Mouse (Mus musculus) ES-E14 (cell line): ENCODE data around the gene Slfnl1. TPM values are rescaled to one million over a fixed set of nuclear protein-coding genes. Genes with fewer than 3 reads are reported as not detected.

Experiments used
- DNase-seq: peaks from one replicate; pipeline ENCODE4 v3.0.0-alpha.2; 2013; ENCODE audit warnings: low read depth, low spot score
- H3K27ac ChIP-seq: 2 replicates; pipeline ENCODE4 v1.5.1; 2012; ENCODE audit warnings: low read depth, mild to moderate bottlenecking, low read length, moderate library complexity, mixed read lengths; ENCODE audit not compliant: poor library complexity, insufficient read depth, severe bottlenecking
- H3K36me3 ChIP-seq: 2 replicates; pipeline ENCODE4 v1.6.1; 2012; ENCODE audit warnings: mild to moderate bottlenecking, low read length, moderate library complexity, mixed read lengths; ENCODE audit not compliant: control insufficient read depth, poor library complexity, insufficient read depth, severe bottlenecking
- H3K4me1 ChIP-seq, 2 experiments: fragments of 150-350 bp in 1 of 2; sonication (generic) in 1 of 2; 2 replicates each; pipeline ENCODE4 v1.6.1; 2012; ENCODE audit warnings: low read length in 2 of 2, mild to moderate bottlenecking in 1 of 2, mixed read lengths in 1 of 2; ENCODE audit not compliant: control insufficient read depth in 2 of 2, insufficient read depth in 2 of 2, poor library complexity in 1 of 2
- H3K4me3 ChIP-seq, 2 experiments: fragments of 150-350 bp in 1 of 2; sonication (generic) in 1 of 2; 2 replicates each; pipeline ENCODE4 v1.5.1; 2012; ENCODE audit warnings: low read length in 2 of 2, low read depth in 1 of 2, mild to moderate bottlenecking in 1 of 2, mixed read lengths in 1 of 2; ENCODE audit not compliant: insufficient read depth in 1 of 2, poor library complexity in 1 of 2, severe bottlenecking in 1 of 2
- H3K9ac ChIP-seq: 2 replicates; pipeline ENCODE4 v1.6.1; 2012; ENCODE audit warnings: low read depth, mild to moderate bottlenecking, low read length, mixed read lengths; ENCODE audit not compliant: poor library complexity, insufficient read depth, severe bottlenecking
- H3K9me3 ChIP-seq: fragments of 150-350 bp; sonication (generic); 2 replicates; pipeline ENCODE4 v1.6.1; 2012; ENCODE audit warnings: low read depth, mild to moderate bottlenecking, low read length; ENCODE audit not compliant: control insufficient read depth, insufficient read depth
- CHD2 ChIP-seq: IDR thresholded peaks from 2 replicates; pipeline ENCODE4 v1.6.1; 2014; ENCODE audit warnings: mild to moderate bottlenecking, low read depth, low read length, inconsistent platforms
- HCFC1 ChIP-seq: IDR thresholded peaks from 2 replicates; pipeline ENCODE4 v1.6.1; 2012; ENCODE audit warnings: low read length, inconsistent platforms, borderline replicate concordance; ENCODE audit not compliant: insufficient read depth
- MAFK ChIP-seq: IDR thresholded peaks from 2 replicates; pipeline ENCODE4 v1.6.1; 2014; ENCODE audit warnings: mild to moderate bottlenecking, low read depth, low read length, inconsistent platforms; ENCODE audit not compliant: insufficient read depth
- ZC3H11A ChIP-seq: IDR thresholded peaks from 2 replicates; pipeline ENCODE4 v1.6.1; 2012; ENCODE audit warnings: low read depth, mild to moderate bottlenecking, inconsistent platforms, low read length, borderline replicate concordance
- ZNF384 ChIP-seq: IDR thresholded peaks from 2 replicates; pipeline ENCODE4 v1.6.1; 2012; ENCODE audit warnings: low read depth, low read length, inconsistent platforms
- in situ Hi-C, 2 experiments: fragments of 600-800 bp; cut with MboI; formaldehyde crosslinking; loops; one replicate each; pipeline ENCODE4 v1.15.1; 2025; ENCODE audit warnings: low sequenced_read_pairs in 2 of 2, inconsistent platforms in 1 of 2; ENCODE audit not compliant: unreplicated experiment in 2 of 2
- total RNA-seq: library from RNA; depleted of rRNA; stranded (reverse); fragments of 300-350 nt; gene quantifications from 2 replicates; pipeline ENCODE4 v1.2.3, GENCODE M21; 2012; rRNA removed

Gene Slfnl1
- total RNA-seq, 1 experiment, result not detected

GRCm38 (mm10) chr4:120570438-120571069 lies 38.5 kb downstream of the Slfnl1 start:
- peaks cover 0 to 3% of the 10 kb centered on the region in 2 experiments; a peak in 1 of 4 replicates for H3K4me1 ChIP-seq
- H3K9me3 ChIP-seq, result no peaks in the 10 kb centered on the region
- H3K36me3 ChIP-seq, result 0 out of 2 replicates have a peak, but pooled peaks cover 2% of the 10 kb centered on the region
- H3K4me3 ChIP-seq, result peak overlapping the region; percentile 93
- TF ChIP-seq ZC3H11A (0 out of 2 replicates have a peak, but pooled peaks have one; percentile 11), ZNF384 (no peak)
- no peak overlapping the region for H3K27ac ChIP-seq
- peak overlapping the region; percentile 96 for H3K9ac ChIP-seq
- in situ Hi-C loops, result no loop called here
- peak; percentile 41 for DNase-seq

GRCm38 (mm10) chr4:120571070-120571464 lies 39.0 kb downstream of the Slfnl1 start:
- H3K4me3 ChIP-seq, result no peak overlapping the region

GRCm38 (mm10) chr4:120571691-120572090 lies 39.7 kb downstream of the Slfnl1 start:
- TF ChIP-seq CHD2 (no peak), HCFC1 (no peak), MAFK (no peak), ZNF384 (no peak), ZC3H11A (no peak)
- Histone ChIP-seq H3K27ac (no peak overlapping the region), H3K4me1 (peaks cover 0 to 3% of the 10 kb centered on the region in 2 experiments; a peak in 1 of 4 replicates), H3K9ac (no peak overlapping the region), H3K9me3 (no peaks in the 10 kb centered on the region), H3K36me3 (no peaks in the 10 kb centered on the region), H3K4me3 (no peak overlapping the region)
- in situ Hi-C loops, result no loop called here
- no peak for DNase-seq

More at GRCm38 (mm10) chr4:120571070-120571464, 39.0 kb downstream of the Slfnl1 start:
- DNase-seq, result no peak
- Histone ChIP-seq H3K27ac (no peak overlapping the region), H3K9me3 (no peaks in the 10 kb centered on the region), H3K36me3 (0 out of 2 replicates have a peak, but pooled peaks cover 2% of the 10 kb centered on the region), H3K4me1 (peaks cover 0 to 3% of the 10 kb centered on the region in 2 experiments; a peak in 1 of 4 replicates), H3K9ac (no peak overlapping the region)
- in situ Hi-C loops, result no loop called here
- TF ChIP-seq CHD2 (no peak), ZNF384 (no peak), ZC3H11A (no peak), MAFK (no peak), HCFC1 (no peak)

- Histone ChIP-seq H3K27ac (no peak overlapping the region), H3K36me3 (no peaks in the 10 kb centered on the region), H3K4me1 (no peaks in the 10 kb centered on the region), H3K9me3 (peaks cover 12% of the 10 kb centered on the region), H3K4me3 (no peak overlapping the region), H3K9ac (no peak overlapping the region)
- TF ChIP-seq CHD2 (no peak), ZNF384 (no peak), MAFK (no peak), HCFC1 (no peak), ZC3H11A (no peak)
- DNase-seq, result no peak
- in situ Hi-C loops, result no loop called here
These were observed 48.9 kb downstream of the Slfnl1 start for GRCm38 (mm10) chr4:120580894-120581293.

- in situ Hi-C loops, result no loop called here
- Histone ChIP-seq H3K9me3 (peaks cover 12% of the 10 kb centered on the region), H3K4me3 (no peak overlapping the region), H3K4me1 (no peaks in the 10 kb centered on the region), H3K9ac (no peak overlapping the region), H3K27ac (no peak overlapping the region), H3K36me3 (no peaks in the 10 kb centered on the region)
- no peak for DNase-seq
- no peak for TF ChIP-seq HCFC1
- TF ChIP-seq ZNF384, result no peak
These were observed 49.7 kb downstream of the Slfnl1 start for GRCm38 (mm10) chr4:120581711-120582110.

Other genes with a start within 250 kb of the Slfnl1 start
- gene Foxo6, start 244.9 kb upstream of the Slfnl1 start, total RNA-seq, result 0.98 and 1.2 TPM in 2 replicates
- gene Scmh1, start 127.0 kb upstream of the Slfnl1 start, total RNA-seq, result 7.7 and 8.6 TPM in 2 replicates
- 64.3 and 85.6 TPM in 2 replicates for gene Ctps, start 38.0 kb downstream of the Slfnl1 start, total RNA-seq
- not detected in 2 replicates for gene Gm8439, start 56.5 kb downstream of the Slfnl1 start, total RNA-seq
- gene Cited4, start 134.3 kb downstream of the Slfnl1 start, total RNA-seq, result 2.7 and 3.7 TPM in 2 replicates
- 0.45 and 0.74 TPM in 2 replicates for gene Kcnq4, start 216.4 kb downstream of the Slfnl1 start, total RNA-seq